Mouse (Mus musculus) Patski (cell line): ENCODE data around the gene Ripply1. TPM values are rescaled to one million over a fixed set of nuclear protein-coding genes. Genes with fewer than 3 reads are reported as not detected.

ENCODE experiments used
- ATAC-seq: fragments of 100-300 bp; one replicate; pipeline ENCODE4 v1.8.0; 2021
- CTCF ChIA-PET: fragments of 350-600 bp; sonication (Branson Sonifier 250); formaldehyde crosslinking; loops from one replicate; lab custom pipeline; 2022; ENCODE audit warnings: inconsistent platforms; lab: Charles Lee
- POLR2A ChIA-PET: fragments of 350-600 bp; sonication (Branson Sonifier 250); formaldehyde crosslinking; loops from one replicate; lab custom pipeline; 2022; ENCODE audit warnings: antibody characterized with exemption, inconsistent platforms; lab: Charles Lee
- DNase-seq: peaks from one replicate; pipeline ENCODE4 v3.0.0-alpha.2; 2011; ENCODE audit warnings: low read depth, low spot score
- H3K27me3 ChIP-seq: fragments of 371-371 bp; one replicate; pipeline ENCODE4 v1.5.1; 2021
- CTCF ChIP-seq: fragments of 100-300 bp; IDR thresholded peaks from one replicate; pipeline ENCODE4 v1.5.1; 2021
- in situ Hi-C: fragments of 300-500 bp; cut with MboI; formaldehyde crosslinking; loops from 3 replicates; pipeline ENCODE4 v1.11.1; 2018; ENCODE audit warnings: low pct_unique_long_range_greater_than_20kb, mixed read lengths
- polyA plus RNA-seq: library from polyadenylated mRNA; unstranded; gene quantifications from one replicate; pipeline ENCODE4 v1.2.3, GENCODE M21; 2021

The Ripply1 gene
- polyA plus RNA-seq, 1 experiment from 2014 or later: 13.6 TPM

DNA sequence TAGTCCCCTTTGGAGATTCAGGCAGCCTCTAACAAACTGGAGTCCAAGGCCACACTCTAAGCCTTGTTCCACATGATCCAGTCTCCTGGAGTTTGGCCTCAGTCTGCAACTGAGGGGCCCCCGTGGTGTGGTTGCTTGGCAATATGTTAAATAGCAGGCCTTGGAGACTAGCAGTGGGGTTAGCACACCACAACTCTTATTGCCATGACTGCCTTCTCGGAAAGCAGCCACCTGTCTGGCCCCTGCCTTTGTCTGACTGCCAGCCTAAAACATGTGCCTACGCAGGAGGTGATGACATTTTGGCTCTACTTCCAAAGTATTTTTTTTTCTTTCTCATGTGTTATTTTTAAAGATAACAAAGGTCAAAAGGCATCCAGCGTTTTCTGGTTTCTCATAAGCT is 25.9 kb upstream of the Ripply1 start:
- TF ChIP-seq CTCF: no peak
- peaks cover 3% of the 10 kb centered on the region for H3K27me3 ChIP-seq
- in situ Hi-C loops: no loop called here
- CTCF ChIA-PET: interaction anchor here (1.4 kb wide), 1 partner anchor 29 kb away, joined by 3 read pairs; no protein-coding TSS in a partner anchor
- no peak for DNase-seq
- peak; percentile 89 for ATAC-seq
- POLR2A ChIA-PET: interaction anchor here (0.6 to 4.3 kb wide), 2 partner anchors 22 to 32 kb away, joined by 3 to 26 read pairs; no protein-coding TSS in a partner anchor

DNA sequence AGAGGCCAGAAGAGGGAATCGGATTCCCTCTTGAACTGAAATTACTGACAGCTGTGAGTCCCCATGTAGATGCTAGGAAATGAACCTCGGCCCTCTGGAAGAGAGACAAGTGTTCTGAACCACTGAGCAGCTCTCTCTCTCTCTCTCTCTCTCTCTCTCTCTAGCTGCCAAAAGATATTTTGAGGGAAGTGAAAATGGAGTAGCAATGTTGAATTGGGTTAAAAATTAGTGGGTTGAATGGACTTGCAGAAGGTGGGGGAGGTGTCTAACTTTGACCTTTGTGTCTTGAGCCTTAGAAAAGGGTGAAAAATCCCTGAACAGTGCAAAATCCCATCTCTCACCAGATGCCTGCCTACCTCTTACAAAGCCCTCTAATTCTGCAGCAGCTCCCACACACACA is 25.2 kb upstream of the Ripply1 start:
- TF ChIP-seq CTCF: no peak
- DNase-seq: no peak
- H3K27me3 ChIP-seq: peaks cover 3% of the 10 kb centered on the region
- in situ Hi-C loops: no loop called here
- CTCF ChIA-PET: no interaction called here
- no peak for ATAC-seq
- POLR2A ChIA-PET: interaction anchor here (0.6 to 4.3 kb wide), 2 partner anchors 21 to 31 kb away, joined by 3 to 26 read pairs; no protein-coding TSS in a partner anchor

DNA sequence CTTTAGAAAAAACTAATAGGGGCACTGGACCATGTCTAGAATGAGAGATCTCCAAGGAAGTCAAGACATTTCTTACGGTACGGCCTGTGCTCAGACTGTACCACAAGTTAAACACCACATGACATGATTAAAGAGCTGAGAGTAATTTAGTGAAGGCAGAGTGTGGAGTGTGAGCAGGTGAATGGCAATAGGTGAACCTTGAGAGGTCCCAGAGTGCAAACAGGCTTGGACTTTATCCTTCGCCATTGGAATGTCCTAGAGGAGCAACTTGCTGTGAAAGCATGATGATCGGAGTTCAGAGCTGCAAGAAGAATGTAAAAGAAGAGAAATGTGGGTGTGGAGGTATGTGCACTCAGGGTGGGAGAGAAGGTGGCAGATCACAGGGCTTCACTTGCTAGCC is 23.8 kb upstream of the Ripply1 start:
- peaks cover 3% of the 10 kb centered on the region for H3K27me3 ChIP-seq
- no peak for TF ChIP-seq CTCF
- in situ Hi-C loops: no loop called here
- POLR2A ChIA-PET: no interaction called here
- DNase-seq (no peak), ATAC-seq (no peak)
- CTCF ChIA-PET: no interaction called here

DNA sequence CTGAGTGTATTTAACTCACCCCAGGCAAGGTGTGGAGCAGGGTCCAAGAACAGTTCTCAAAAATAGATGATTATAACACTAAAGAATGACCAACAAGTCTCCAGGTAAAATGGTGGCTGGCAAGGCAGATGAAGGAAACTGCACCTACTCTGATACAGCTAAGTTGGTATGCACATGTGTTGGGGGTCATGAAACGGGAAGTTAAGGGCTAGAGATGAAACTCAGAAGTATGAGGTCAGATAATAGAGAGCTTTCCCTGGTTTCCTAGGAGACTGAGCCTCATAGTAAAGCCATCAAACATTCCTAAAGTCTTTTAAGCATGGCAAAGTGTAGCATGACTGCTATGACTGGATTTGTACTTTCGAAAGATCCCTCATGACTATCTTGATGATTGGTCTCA is 20.9 kb upstream of the Ripply1 start:
- DNase-seq (no peak), ATAC-seq (peak; percentile 53)
- no peaks in the 10 kb centered on the region for H3K27me3 ChIP-seq
- in situ Hi-C loops: no loop called here
- CTCF ChIA-PET: interaction anchor here (1.7 to 2.5 kb wide), 3 partner anchors 11 to 29 kb away, joined by 7 to 10 read pairs (median 9); partner anchors contain the start of gene Ripply1
- POLR2A ChIA-PET: no interaction called here
- no peak for TF ChIP-seq CTCF

- ChIA-PET CTCF (interaction anchor here (0.6 to 1.8 kb wide), 5 partner anchors 10 to 26 kb away, joined by 3 to 5 read pairs (median 3); partner anchors contain the start of gene Ripply1), POLR2A (interaction anchor here (1.0 to 2.2 kb wide), 4 partner anchors 9 to 20 kb away, joined by 3 to 7 read pairs (median 3); partner anchors contain the start of gene Ripply1)
- H3K27me3 ChIP-seq: no peaks in the 10 kb centered on the region
- ATAC-seq: no peak
- DNase-seq: no peak
- no peak for TF ChIP-seq CTCF
- in situ Hi-C loops: no loop called here
Measured at GRCm38 (mm10) chrX:139800406-139800878, 18.3 kb upstream of the Ripply1 start, which contains the start of gene Cldn2. TSS of gene Cldn2 (plus strand) at chrX:139800828.

- DNase-seq (no peak), ATAC-seq (no peak)
- no peak for TF ChIP-seq CTCF
- in situ Hi-C loops: no loop called here
- ChIA-PET POLR2A (interaction anchor here (1.0 to 2.2 kb wide), 2 partner anchors 17 to 18 kb away, joined by 3 to 7 read pairs; partner anchors contain the start of gene Ripply1), CTCF (interaction anchor here (0.6 to 1.8 kb wide), 4 partner anchors 18 to 26 kb away, joined by 3 to 5 read pairs (median 4); partner anchors contain the start of gene Ripply1)
- H3K27me3 ChIP-seq: no peaks in the 10 kb centered on the region
Measured at GRCm38 (mm10) chrX:139799953-139800352, 17.8 kb upstream of the Ripply1 start.

GRCm38 (mm10) chrX:139797875-139798274 is 15.7 kb upstream of the Ripply1 start:
- POLR2A ChIA-PET: interaction anchor here (0.5 kb wide), 1 partner anchor 131 kb away, joined by 3 read pairs; no protein-coding TSS in a partner anchor
- in situ Hi-C loops: no loop called here
- TF ChIP-seq CTCF: no peak

GRCm38 (mm10) chrX:139796037-139796436 is 13.9 kb upstream of the Ripply1 start:
- TF ChIP-seq CTCF: no peak
- DNase-seq: no peak
- in situ Hi-C loops: no loop called here
- H3K27me3 ChIP-seq: peaks cover 3% of the 10 kb centered on the region
- CTCF ChIA-PET: no interaction called here
- ATAC-seq: no peak
- POLR2A ChIA-PET: no interaction called here

More at GRCm38 (mm10) chrX:139797875-139798274, 15.7 kb upstream of the Ripply1 start:
- ATAC-seq (peak; percentile 23), DNase-seq (no peak)
- H3K27me3 ChIP-seq: no peaks in the 10 kb centered on the region
- CTCF ChIA-PET: no interaction called here

- ChIA-PET POLR2A (no interaction called here), CTCF (no interaction called here)
- no peak for ATAC-seq
- TF ChIP-seq CTCF: no peak
- in situ Hi-C loops: no loop called here
- DNase-seq: no peak
- H3K27me3 ChIP-seq: peaks cover 8% of the 10 kb centered on the region
Measured at GRCm38 (mm10) chrX:139794072-139794845, 12.1 kb upstream of the Ripply1 start.

- peaks cover 22% of the 10 kb centered on the region for H3K27me3 ChIP-seq
- DNase-seq (no peak), ATAC-seq (no peak)
- in situ Hi-C loops: no loop called here
- CTCF ChIA-PET: no interaction called here
- TF ChIP-seq CTCF: no peak
- POLR2A ChIA-PET: interaction anchor here (0.6 kb wide), 1 partner anchor 22 kb away, joined by 3 read pairs; no protein-coding TSS in a partner anchor
Measured at GRCm38 (mm10) chrX:139785764-139786163, 3.6 kb upstream of the Ripply1 start.

DNA sequence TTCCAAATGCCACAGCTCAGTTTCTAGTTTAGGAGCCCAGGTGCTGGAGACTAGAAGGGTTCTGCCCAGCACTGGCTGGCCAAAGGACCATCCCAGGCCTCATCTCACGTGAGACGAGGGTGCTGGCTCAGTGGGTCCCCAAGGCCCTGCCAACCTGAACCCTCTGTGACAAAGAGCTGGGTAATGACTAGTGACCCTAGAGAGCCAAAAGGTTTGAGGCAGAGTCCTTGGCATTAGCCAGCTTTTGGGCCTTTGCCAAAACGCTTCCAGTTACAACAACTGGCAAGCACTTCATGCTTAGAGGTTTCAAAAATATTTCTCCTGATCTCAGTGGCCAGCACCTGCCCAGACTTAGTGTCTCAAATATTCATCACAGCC is 881 bp upstream of the Ripply1 start:
- no peak for DNase-seq

More for the DNA sequence above, 881 bp upstream of the Ripply1 start:
- in situ Hi-C loops: no loop called here
- peak; percentile 47 for ATAC-seq
- ChIA-PET CTCF (interaction anchor here (0.9 to 1.3 kb wide), 2 partner anchors 27 to 30 kb away, joined by 3 read pairs; no protein-coding TSS in a partner anchor), POLR2A (interaction anchor here (1.1 to 1.5 kb wide), 2 partner anchors 17 to 49 kb away, joined by 3 to 7 read pairs; partner anchors contain the start of gene Cldn2)
- H3K27me3 ChIP-seq: peaks cover 13% of the 10 kb centered on the region
- no peak for TF ChIP-seq CTCF
